Mouse (Mus musculus) thymus, postnatal 14 days (tissue): ENCODE data around the gene Rnf135.
A peak's percentile ranks its signal among the peaks of the same experiment; 100 is the strongest.
"Not testable (repeated sequence)": the region's sequence is repeated elsewhere in the genome, so short reads cannot be mapped to it uniquely, and the experiment has no call there.

Experiments
- DNase-seq: peaks from one replicate; pipeline ENCODE4 v3.0.0; 2021

The Rnf135 gene

GRCm38 (mm10) chr11:80183705-80184255 is at the start of gene Rnf135:
Gene Rnf135, plus strand, starts transcription at chr11:80183851.
- peak; percentile 57 for DNase-seq

- no peak for DNase-seq
Measured at GRCm38 (mm10) chr11:80134744-80135143, 48.9 kb upstream of the Rnf135 start.

GRCm38 (mm10) chr11:80135954-80136683 is 47.5 kb upstream of the Rnf135 start:
- DNase-seq, result peak; percentile 70

GRCm38 (mm10) chr11:80136786-80137185 is 46.9 kb upstream of the Rnf135 start:
- DNase-seq, result peak; percentile 13

GRCm38 (mm10) chr11:80137773-80138172 is 45.9 kb upstream of the Rnf135 start:
- no peak for DNase-seq

- DNase-seq, result peak; percentile 82
Measured at GRCm38 (mm10) chr11:80141825-80142521, 41.7 kb upstream of the Rnf135 start, which contains the start of gene Tefm. Gene Tefm, minus strand, starts transcription at chr11:80142175.

- no peak for DNase-seq
Measured at GRCm38 (mm10) chr11:80142872-80143271, 40.8 kb upstream of the Rnf135 start.

GRCm38 (mm10) chr11:80145787-80146275 is 37.8 kb upstream of the Rnf135 start:
- DNase-seq, result peak; percentile 34

GRCm38 (mm10) chr11:80147748-80148147 is 35.9 kb upstream of the Rnf135 start:
- DNase-seq, result peak; percentile 24

- DNase-seq, result no peak
Measured at GRCm38 (mm10) chr11:80148313-80148712, 35.3 kb upstream of the Rnf135 start.

- DNase-seq, result not testable (repeated sequence)
Measured at GRCm38 (mm10) chr11:80148974-80149373, 34.7 kb upstream of the Rnf135 start.

- no peak for DNase-seq
Measured at GRCm38 (mm10) chr11:80149412-80150023, 34.1 kb upstream of the Rnf135 start.

- DNase-seq, result no peak
Measured at GRCm38 (mm10) chr11:80150566-80150965, 33.1 kb upstream of the Rnf135 start.

- no peak for DNase-seq
Measured at GRCm38 (mm10) chr11:80151541-80151940, 32.1 kb upstream of the Rnf135 start.

- DNase-seq, result no peak
Measured at GRCm38 (mm10) chr11:80152376-80152775, 31.3 kb upstream of the Rnf135 start.

- peak; percentile 85 for DNase-seq
Measured at GRCm38 (mm10) chr11:80153857-80154495, 29.7 kb upstream of the Rnf135 start, which contains the start of gene Adap2. Gene Adap2, plus strand, starts transcription at chr11:80154105.

GRCm38 (mm10) chr11:80154501-80154900 is 29.1 kb upstream of the Rnf135 start:
- peak; percentile 12 for DNase-seq

- DNase-seq, result no peak
Measured at GRCm38 (mm10) chr11:80155541-80155940, 28.1 kb upstream of the Rnf135 start.

GRCm38 (mm10) chr11:80155961-80156360 is 27.7 kb upstream of the Rnf135 start:
- DNase-seq, result no peak

GRCm38 (mm10) chr11:80156841-80157240 is 26.8 kb upstream of the Rnf135 start:
- no peak for DNase-seq

GRCm38 (mm10) chr11:80159018-80159417 is 24.6 kb upstream of the Rnf135 start:
- no peak for DNase-seq

- no peak for DNase-seq
Measured at GRCm38 (mm10) chr11:80161041-80161440, 22.6 kb upstream of the Rnf135 start.
